Mouse (Mus musculus): ENCODE measurements around the gene Cmtm8. TPM values are rescaled to one million over a fixed set of nuclear protein-coding genes. Genes with fewer than 3 reads are reported as not detected.

Gene Cmtm8
- polyA plus RNA-seq, 1 experiment from 2014 or later = 62.3 TPM

DNA sequence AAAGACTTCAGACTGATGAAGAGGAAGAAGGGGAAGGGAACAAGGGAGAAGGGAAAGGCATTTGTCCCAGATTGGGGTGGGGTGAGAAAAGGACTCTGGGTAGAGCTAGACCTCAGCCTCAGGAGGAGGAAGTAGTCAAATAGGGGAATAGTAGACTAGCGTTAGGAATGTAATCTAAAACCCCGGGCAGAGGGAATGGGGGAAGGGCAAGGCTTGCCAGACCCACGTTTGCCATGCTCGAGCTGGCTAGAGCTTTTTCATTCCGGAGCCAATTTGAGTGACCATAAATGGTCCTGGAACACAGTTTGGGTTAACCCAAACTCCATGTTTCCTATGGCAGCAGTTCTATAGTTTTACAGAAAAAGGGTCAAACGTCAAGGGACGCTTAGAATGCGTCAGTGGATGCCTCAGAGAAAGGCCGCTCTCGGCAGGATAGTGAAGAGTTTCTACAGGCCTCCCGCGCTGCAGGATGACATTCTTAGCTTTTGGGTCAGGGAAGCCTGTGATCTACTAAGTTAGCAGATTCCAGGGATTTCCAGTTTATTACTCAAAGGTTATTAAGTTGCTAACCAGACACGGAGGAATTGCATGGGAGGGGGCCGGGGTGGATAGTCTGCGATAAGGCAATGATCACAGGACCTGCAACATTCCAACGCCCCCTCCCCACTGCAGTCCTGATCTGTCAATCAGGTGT, 58.4 kb downstream of the Cmtm8 start:
- Histone ChIP-seq H3K9me3 (replicated peaks; ENCODE audit: control insufficient read depth, low read length) (no peaks in the 10 kb centered on the region), H3K36me3 (ENCODE audit: control insufficient read depth, insufficient read depth) (no peaks in the 10 kb centered on the region), H3K4me3 (ENCODE audit: low read depth, low read length) (no peak overlapping the region), H3K4me2 (ENCODE audit: low read depth, low read length) (no peak overlapping the region), H3K9ac (ENCODE audit: low read depth, low read length) (no peak overlapping the region), H3K27ac (ENCODE audit: low read length) (0 out of 2 replicates have a peak overlapping the region, but pooled peaks have one; percentile 24), H3K27me3 (ENCODE audit: control insufficient read depth, insufficient read depth, low read depth, low read length) (peaks cover 4% of the 10 kb centered on the region), H3K4me1 (ENCODE audit: control insufficient read depth, low read depth, low read length) (peaks cover 4% of the 10 kb centered on the region)
- no peak for ATAC-seq (ENCODE audit: low read depth)
- WGBS (ENCODE audit: insufficient replicate concordance) = 31% methylated on average over 16 of the region's 16 CpGs

DNA sequence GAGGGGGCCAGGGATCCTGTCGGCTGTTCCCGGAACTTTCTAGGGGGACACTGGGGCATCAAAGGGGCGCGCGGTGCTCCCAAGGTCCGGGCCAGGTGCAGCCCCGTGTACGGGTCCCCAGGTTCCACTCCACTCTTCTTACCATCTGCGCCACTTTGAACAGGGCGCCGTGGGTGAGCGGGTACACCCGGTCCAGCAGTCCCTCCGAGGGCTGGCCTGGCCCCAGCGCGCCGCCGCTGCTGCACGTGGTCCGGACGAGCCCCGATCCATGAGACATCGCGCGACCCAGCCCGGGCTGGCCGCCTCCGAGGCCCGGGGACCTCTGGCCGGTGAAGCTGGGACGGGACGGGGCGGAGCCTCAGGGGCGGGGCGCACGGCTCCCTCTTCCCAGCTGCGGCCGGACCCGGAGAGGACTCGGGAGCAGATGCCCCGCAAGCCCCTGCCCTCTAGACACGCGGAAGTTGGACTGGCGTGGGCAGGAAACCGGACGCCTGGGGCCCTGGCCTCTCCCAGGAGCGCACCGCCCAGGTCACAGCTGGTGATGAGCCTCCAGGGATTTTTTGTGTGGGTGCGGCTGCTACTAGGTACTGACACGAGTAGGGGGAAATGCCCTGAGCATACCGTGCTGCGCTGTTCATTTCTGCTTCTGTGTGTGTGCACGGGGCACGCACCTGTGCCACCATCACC, 62.3 kb downstream of the Cmtm8 start, which contains the start of gene Cmtm7:
Gene Cmtm7 (minus strand): TSS at position 331 of the 687 bp plus-strand sequence.
- Histone ChIP-seq H3K4me3 (ENCODE audit: low read depth, low read length) (peak within 1 kb of the TSS; percentile 59), H3K4me1 (ENCODE audit: control insufficient read depth, low read depth, low read length) (peaks cover 6% of the 10 kb centered on the region), H3K36me3 (ENCODE audit: control insufficient read depth, insufficient read depth) (no peaks in the 10 kb centered on the region), H3K27ac (ENCODE audit: low read length) (peak within 1 kb of the TSS; percentile 78), H3K9me3 (replicated peaks; ENCODE audit: control insufficient read depth, low read length) (no peaks in the 10 kb centered on the region), H3K9ac (ENCODE audit: low read depth, low read length) (peak within 1 kb of the TSS; percentile 64), H3K27me3 (ENCODE audit: control insufficient read depth, insufficient read depth, low read depth, low read length) (peaks cover 9% of the 10 kb centered on the region), H3K4me2 (ENCODE audit: low read depth, low read length) (peak within 1 kb of the TSS; percentile 70)
- under 1% methylated on average over 52 of the region's 54 CpGs for WGBS (ENCODE audit: insufficient replicate concordance)
- peak; percentile 85 for ATAC-seq (ENCODE audit: low read depth)

DNA sequence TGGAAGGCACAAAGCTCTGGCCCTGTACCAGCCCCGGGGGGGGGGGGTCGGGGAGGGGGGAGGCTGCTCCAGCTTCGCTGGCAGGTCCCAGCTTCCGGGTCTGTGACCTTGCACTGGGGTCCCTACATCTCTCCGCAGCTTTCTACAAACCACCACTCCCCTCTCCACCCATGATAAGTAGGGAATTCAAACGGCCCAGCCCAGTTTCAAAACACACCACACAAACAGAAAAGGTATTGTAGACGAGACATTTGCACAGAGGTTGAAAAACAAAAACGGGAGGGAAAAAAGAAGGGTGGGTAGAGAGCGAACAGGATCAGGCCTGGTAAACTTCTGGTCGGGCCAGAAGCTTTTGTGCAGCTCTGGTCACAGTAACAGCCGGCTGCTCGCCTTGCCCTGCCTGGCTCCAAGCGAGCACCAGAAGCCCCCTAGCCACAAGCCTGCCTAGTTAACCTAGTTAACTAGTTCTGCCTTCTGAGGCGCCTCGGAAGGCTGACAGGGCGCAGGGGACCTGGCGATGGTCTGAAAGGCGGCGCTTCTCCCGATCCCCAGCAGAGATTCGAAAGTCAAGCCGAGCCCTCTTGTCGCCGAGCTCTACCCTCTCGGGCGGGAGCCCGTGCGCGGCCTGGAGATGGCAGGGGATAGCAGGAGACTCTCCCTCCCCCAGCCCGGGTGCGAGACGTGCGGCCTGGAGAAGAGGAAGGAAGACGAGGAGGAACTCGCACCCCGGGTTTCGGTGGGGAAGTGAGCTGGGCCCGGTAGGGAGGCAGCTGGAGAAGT, 63.0 kb downstream of the Cmtm8 start:
- peaks cover 6% of the 10 kb centered on the region for H3K4me1 ChIP-seq (ENCODE audit: control insufficient read depth, low read depth, low read length)
- H3K36me3 ChIP-seq (ENCODE audit: control insufficient read depth, insufficient read depth) = no peaks in the 10 kb centered on the region
- H3K4me3 ChIP-seq (ENCODE audit: low read depth, low read length) = peak overlapping the region; percentile 59
- H3K27ac ChIP-seq (ENCODE audit: low read length) = peak overlapping the region; percentile 78
- peak; percentile 53 for ATAC-seq (ENCODE audit: low read depth)
- H3K9me3 ChIP-seq (replicated peaks; ENCODE audit: control insufficient read depth, low read length) = no peaks in the 10 kb centered on the region
- peak overlapping the region; percentile 70 for H3K4me2 ChIP-seq (ENCODE audit: low read depth, low read length)
- under 1% methylated on average over 34 of the region's 38 CpGs for WGBS (ENCODE audit: insufficient replicate concordance)
- H3K9ac ChIP-seq (ENCODE audit: low read depth, low read length) = peak overlapping the region; percentile 64
- H3K27me3 ChIP-seq (ENCODE audit: control insufficient read depth, insufficient read depth, low read depth, low read length) = peaks cover 9% of the 10 kb centered on the region

DNA sequence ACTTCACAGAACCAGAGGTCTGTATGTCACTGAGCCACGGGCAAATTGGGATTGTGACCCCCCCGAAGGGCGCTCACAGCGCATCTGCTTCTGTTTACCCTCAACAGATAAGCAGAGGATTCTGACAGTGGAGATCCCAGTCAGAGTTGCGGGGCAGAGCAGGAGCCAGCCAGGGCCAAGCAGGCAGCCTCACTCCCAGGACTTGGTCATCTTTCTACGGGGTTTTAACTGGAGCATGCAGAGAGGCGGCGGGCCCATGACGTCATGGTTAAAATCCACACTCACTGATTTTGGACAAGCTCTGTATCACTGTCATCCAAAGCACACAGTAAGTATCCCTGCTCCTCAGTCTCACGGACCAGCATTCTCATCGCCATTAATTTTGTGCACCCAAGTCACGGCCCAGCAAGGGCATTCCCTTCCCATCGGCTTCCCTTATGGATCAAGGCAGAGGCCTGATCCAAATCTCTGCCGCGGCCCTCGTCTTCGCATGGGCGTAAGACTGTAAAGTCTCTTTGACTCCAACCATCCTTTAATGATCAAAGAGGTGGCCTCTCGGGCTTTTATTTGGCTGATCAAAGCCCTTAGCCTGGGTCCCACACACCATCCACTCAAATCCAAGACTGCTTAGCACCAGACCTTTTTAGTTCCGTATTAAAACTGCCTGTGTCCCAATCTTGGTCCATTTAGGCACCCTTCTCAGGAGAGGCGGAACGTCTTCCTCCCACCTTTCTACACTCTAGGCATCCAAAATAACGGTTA, 63.8 kb downstream of the Cmtm8 start:
- H3K9me3 ChIP-seq (replicated peaks; ENCODE audit: control insufficient read depth, low read length) = no peaks in the 10 kb centered on the region
- no peaks in the 10 kb centered on the region for H3K36me3 ChIP-seq (ENCODE audit: control insufficient read depth, insufficient read depth)
- H3K4me1 ChIP-seq (ENCODE audit: control insufficient read depth, low read depth, low read length) = peaks cover 6% of the 10 kb centered on the region
- peak overlapping the region; percentile 59 for H3K4me3 ChIP-seq (ENCODE audit: low read depth, low read length)
- peak overlapping the region; percentile 78 for H3K27ac ChIP-seq (ENCODE audit: low read length)
- H3K27me3 ChIP-seq (ENCODE audit: control insufficient read depth, insufficient read depth, low read depth, low read length) = peaks cover 9% of the 10 kb centered on the region
- 7% methylated on average over 23 of the region's 23 CpGs for WGBS (ENCODE audit: insufficient replicate concordance)
- H3K4me2 ChIP-seq (ENCODE audit: low read depth, low read length) = peak overlapping the region; percentile 70
- peak overlapping the region; percentile 64 for H3K9ac ChIP-seq (ENCODE audit: low read depth, low read length)
- no peak for ATAC-seq (ENCODE audit: low read depth)

DNA sequence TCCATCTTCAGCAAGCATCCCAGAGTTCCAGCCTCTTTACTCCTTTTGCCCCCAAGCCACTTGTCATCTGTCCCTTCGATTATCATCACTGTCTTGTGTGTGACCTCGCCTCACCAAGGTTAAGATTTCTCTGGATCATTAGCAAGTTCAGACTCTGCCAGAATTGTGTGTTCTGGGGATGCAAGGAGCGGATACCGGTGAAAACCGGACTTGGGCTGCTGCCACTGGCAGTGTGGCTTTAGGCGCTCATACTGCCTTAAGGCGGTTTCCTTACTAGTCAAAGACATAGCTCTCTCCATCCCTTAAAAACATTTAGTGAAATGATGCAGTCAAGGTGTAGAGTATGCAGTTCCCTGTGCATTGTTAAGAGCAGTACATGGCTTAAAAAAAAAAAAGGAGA, 65.1 kb downstream of the Cmtm8 start:
- no peak for ATAC-seq (ENCODE audit: low read depth)
- Histone ChIP-seq H3K36me3 (ENCODE audit: control insufficient read depth, insufficient read depth) (no peaks in the 10 kb centered on the region), H3K4me2 (ENCODE audit: low read depth, low read length) (peak overlapping the region; percentile 70; the same call in 1 of the 2 replicates), H3K9me3 (replicated peaks; ENCODE audit: control insufficient read depth, low read length) (no peaks in the 10 kb centered on the region), H3K27me3 (ENCODE audit: control insufficient read depth, insufficient read depth, low read depth, low read length) (peaks cover 9% of the 10 kb centered on the region), H3K9ac (ENCODE audit: low read depth, low read length) (no peak overlapping the region), H3K4me1 (ENCODE audit: control insufficient read depth, low read depth, low read length) (peaks cover 6% of the 10 kb centered on the region), H3K4me3 (ENCODE audit: low read depth, low read length) (no peak overlapping the region), H3K27ac (ENCODE audit: low read length) (no peak overlapping the region)
- WGBS (ENCODE audit: insufficient replicate concordance) = 55% methylated on average over 7 of the region's 7 CpGs

DNA sequence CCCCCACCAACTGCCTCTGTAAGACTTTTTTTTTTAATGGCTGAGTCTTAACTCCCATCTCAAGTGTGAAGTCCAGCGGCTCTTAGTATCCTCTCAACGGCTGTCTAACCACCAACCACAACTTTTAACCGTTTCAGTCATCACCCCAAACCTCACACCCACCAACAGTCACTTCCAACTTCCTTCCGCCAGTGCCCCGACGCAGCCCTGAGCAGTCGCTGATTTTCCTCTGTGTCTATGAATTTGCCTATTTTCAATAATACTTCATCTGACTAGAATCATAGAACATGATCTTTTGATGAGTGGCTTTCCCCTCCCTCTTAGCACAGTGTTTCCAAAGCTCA, 65.9 kb downstream of the Cmtm8 start:
- Histone ChIP-seq H3K4me1 (ENCODE audit: control insufficient read depth, low read depth, low read length) (peaks cover 6% of the 10 kb centered on the region), H3K9ac (ENCODE audit: low read depth, low read length) (no peak overlapping the region), H3K4me2 (ENCODE audit: low read depth, low read length) (peak overlapping the region; percentile 21; the same call in 1 of the 2 replicates), H3K9me3 (replicated peaks; ENCODE audit: control insufficient read depth, low read length) (no peaks in the 10 kb centered on the region), H3K27ac (ENCODE audit: low read length) (peak overlapping the region; percentile 53; the same call in 1 of the 2 replicates), H3K4me3 (ENCODE audit: low read depth, low read length) (no peak overlapping the region), H3K27me3 (ENCODE audit: control insufficient read depth, insufficient read depth, low read depth, low read length) (peaks cover 9% of the 10 kb centered on the region), H3K36me3 (ENCODE audit: control insufficient read depth, insufficient read depth) (no peaks in the 10 kb centered on the region)
- WGBS (ENCODE audit: insufficient replicate concordance) = 30% methylated on average over 7 of the region's 7 CpGs
- no peak for ATAC-seq (ENCODE audit: low read depth)

DNA sequence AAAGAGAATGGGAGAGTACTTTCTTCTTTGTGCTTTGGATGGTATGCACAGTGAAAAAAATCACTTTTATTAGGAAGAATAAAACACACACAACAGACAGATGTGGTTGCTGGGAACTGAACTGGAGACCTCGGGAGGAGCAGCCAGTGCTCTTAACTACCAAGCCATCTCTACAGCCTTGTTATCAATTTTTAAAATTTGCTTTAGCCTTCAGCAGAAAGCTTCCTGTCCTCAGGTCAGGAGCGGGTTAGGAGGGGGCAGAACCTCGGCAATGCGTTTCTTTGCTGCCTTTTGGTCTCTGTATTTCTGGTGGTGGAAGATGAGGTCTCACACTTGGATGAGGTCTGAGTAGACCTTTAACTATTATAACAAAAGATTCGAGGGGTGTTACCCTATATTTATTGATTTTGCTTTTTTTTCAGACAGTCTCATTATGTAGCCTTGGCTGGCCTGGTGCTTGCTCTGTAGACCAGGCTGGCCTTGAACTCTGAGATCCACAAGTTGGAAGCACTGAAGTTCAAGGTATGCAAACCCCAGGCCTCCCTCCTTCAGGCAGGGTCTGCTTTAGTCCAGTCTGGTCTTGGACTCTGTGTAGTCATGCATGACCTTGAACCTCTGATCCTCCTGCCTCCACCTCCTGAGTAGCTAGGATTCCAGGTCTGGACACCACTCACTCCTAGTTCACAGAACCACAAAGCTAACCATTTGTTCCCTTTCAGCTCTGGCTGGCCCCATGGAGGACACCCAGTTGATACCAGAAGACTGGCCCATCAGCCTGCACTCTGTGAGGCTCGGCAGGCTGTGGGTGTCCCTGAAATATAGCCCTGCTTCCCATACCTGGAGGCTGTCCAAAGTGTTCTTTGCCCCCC, 66.5 kb downstream of the Cmtm8 start:
- H3K9ac ChIP-seq (ENCODE audit: low read depth, low read length) = no peak overlapping the region
- peak overlapping the region; percentile 21 for H3K4me2 ChIP-seq (ENCODE audit: low read depth, low read length)

DNA sequence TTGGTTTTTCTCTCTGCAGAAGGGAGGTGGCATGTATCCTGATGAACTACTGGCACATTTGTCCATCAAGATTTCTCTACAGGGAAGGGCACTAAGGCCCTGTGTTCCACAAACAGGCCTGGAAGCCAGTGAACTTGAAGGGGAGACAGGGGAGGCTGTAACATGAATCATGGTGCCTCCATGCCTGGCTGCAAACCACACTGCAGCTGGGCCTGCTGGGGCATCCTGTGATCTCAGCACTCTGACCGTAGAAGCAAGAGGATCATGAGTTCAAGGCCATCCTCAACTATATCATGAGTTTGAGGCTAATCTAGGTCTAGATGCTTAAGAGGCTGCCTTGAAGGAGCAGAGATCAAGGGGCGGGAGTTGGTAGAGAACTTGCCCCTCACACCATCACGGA, 67.6 kb downstream of the Cmtm8 start:
- H3K9me3 ChIP-seq (replicated peaks; ENCODE audit: control insufficient read depth, low read length) = no peaks in the 10 kb centered on the region
- H3K4me2 ChIP-seq (ENCODE audit: low read depth, low read length) = no peak overlapping the region
- H3K4me1 ChIP-seq (ENCODE audit: control insufficient read depth, low read depth, low read length) = peaks cover 6% of the 10 kb centered on the region
- no peak overlapping the region for H3K27ac ChIP-seq (ENCODE audit: low read length)
- WGBS (ENCODE audit: insufficient replicate concordance) = 45% methylated on average over 3 of the region's 3 CpGs
- H3K27me3 ChIP-seq (ENCODE audit: control insufficient read depth, insufficient read depth, low read depth, low read length) = peaks cover 9% of the 10 kb centered on the region
- no peak overlapping the region for H3K4me3 ChIP-seq (ENCODE audit: low read depth, low read length)
- no peak for ATAC-seq (ENCODE audit: low read depth)
- H3K36me3 ChIP-seq (ENCODE audit: control insufficient read depth, insufficient read depth) = peaks cover 4% of the 10 kb centered on the region; the same call in 1 of the 2 replicates
- H3K9ac ChIP-seq (ENCODE audit: low read depth, low read length) = no peak overlapping the region

More for the DNA sequence above, 66.5 kb downstream of the Cmtm8 start:
- peaks cover 9% of the 10 kb centered on the region for H3K27me3 ChIP-seq (ENCODE audit: control insufficient read depth, insufficient read depth, low read depth, low read length)
- H3K36me3 ChIP-seq (ENCODE audit: control insufficient read depth, insufficient read depth) = peaks cover 3% of the 10 kb centered on the region; the same call in 1 of the 2 replicates
- no peaks in the 10 kb centered on the region for H3K9me3 ChIP-seq (replicated peaks; ENCODE audit: control insufficient read depth, low read length)
- ATAC-seq (ENCODE audit: low read depth) = no peak
- H3K27ac ChIP-seq (ENCODE audit: low read length) = peak overlapping the region; percentile 53
- no peak overlapping the region for H3K4me3 ChIP-seq (ENCODE audit: low read depth, low read length)
- WGBS (ENCODE audit: insufficient replicate concordance) = 6% methylated on average over 6 of the region's 6 CpGs
- H3K4me1 ChIP-seq (ENCODE audit: control insufficient read depth, low read depth, low read length) = peaks cover 6% of the 10 kb centered on the region
